Mouse (Mus musculus) gastrocnemius, adult 2 months (tissue): Measurements from ENCODE around the gene Defb33. TPM values are rescaled to one million over a fixed set of nuclear protein-coding genes. Genes with fewer than 3 reads are reported as not detected.

Experiments
- DNase-seq: peaks from one replicate; pipeline ENCODE4 v3.0.0; 2022
- H3K27ac ChIP-seq: fragments of 200-600 bp; 2 replicates; pipeline ENCODE4 v1.8.1; 2022; ENCODE audit warnings: mild to moderate bottlenecking
- H3K4me3 ChIP-seq: fragments of 200-600 bp; 2 replicates; pipeline ENCODE4 v1.8.1; 2022; ENCODE audit warnings: mild to moderate bottlenecking, moderate library complexity
- CTCF ChIP-seq: fragments of 200-600 bp; IDR thresholded peaks from 2 replicates; pipeline ENCODE4 v1.8.1; 2022; ENCODE audit warnings: antibody characterized with exemption, mild to moderate bottlenecking, moderate library complexity
- intact Hi-C: fragments of 180-260 bp; cut with DNase I; formaldehyde crosslinking; loops from one replicate; pipeline ENCODE4 v1.15.1; 2025
- long read RNA-seq, 2 experiments: library from polyadenylated mRNA; stranded (forward); transcript quantifications; one replicate each; pipeline ENCODE4 v2.0.0; 2021
- total RNA-seq, 2 experiments: library from RNA; stranded (reverse); gene quantifications; 2 replicates each; pipeline ENCODE4 v1.2.3; 2021

Defb33 gene
- total RNA-seq, result not detected
- long read RNA-seq, experiment 1, result 0 reads
- long read RNA-seq, experiment 2, result 0 reads

GRCm38 (mm10) chr8:20892369-20892768, at the start of gene Defb33:
Gene Defb33, plus strand, starts transcription at chr8:20892669.
- Histone ChIP-seq H3K27ac (no peak within 1 kb of the TSS), H3K4me3 (no peak within 1 kb of the TSS)
- intact Hi-C loops, result no loop called here
- no peak for TF ChIP-seq CTCF
- DNase-seq, result no peak

DNA sequence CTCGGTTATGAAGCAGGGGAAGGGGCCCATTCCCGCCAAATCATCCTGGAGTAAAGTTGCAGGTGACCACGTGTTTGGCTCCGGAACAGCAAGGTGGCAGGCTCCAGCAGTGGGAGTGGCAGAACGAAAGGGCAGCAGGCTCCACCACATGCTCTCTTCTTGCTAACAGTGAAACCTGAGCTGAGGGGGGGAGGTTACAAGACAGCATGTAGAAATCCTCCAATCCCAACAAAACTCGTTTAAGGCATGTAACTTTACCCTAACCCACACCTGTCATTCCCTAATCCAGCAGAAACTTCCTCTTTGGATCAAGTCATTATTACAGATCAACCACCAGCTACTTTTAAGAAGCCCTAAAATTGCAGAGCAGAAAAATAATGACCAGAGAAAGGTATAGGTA, 17.9 kb upstream of the Defb33 start:
- no peak for TF ChIP-seq CTCF
- intact Hi-C loops, result loop anchor here (10.0 kb wide), 1 partner anchor 1390 kb away; no protein-coding TSS in a partner anchor
- no peak overlapping the region for H3K4me3 ChIP-seq
- no peak for DNase-seq
- H3K27ac ChIP-seq, result no peak overlapping the region

GRCm38 (mm10) chr8:20902527-20902926, 10.1 kb downstream of the Defb33 start, which contains the start of gene Gm15056:
Gene Gm15056, minus strand, starts transcription at chr8:20902627.
- no peak for TF ChIP-seq CTCF
- intact Hi-C loops, result no loop called here
- no peak for DNase-seq
- Histone ChIP-seq H3K4me3 (no peak within 1 kb of the TSS), H3K27ac (no peak within 1 kb of the TSS)

- TF ChIP-seq CTCF, result no peak
- DNase-seq, result no peak
- intact Hi-C loops, result no loop called here
- no peak overlapping the region for H3K4me3 ChIP-seq
- H3K27ac ChIP-seq, result no peak overlapping the region
These were observed 14.7 kb downstream of the Defb33 start for GRCm38 (mm10) chr8:20907119-20907518.

DNA sequence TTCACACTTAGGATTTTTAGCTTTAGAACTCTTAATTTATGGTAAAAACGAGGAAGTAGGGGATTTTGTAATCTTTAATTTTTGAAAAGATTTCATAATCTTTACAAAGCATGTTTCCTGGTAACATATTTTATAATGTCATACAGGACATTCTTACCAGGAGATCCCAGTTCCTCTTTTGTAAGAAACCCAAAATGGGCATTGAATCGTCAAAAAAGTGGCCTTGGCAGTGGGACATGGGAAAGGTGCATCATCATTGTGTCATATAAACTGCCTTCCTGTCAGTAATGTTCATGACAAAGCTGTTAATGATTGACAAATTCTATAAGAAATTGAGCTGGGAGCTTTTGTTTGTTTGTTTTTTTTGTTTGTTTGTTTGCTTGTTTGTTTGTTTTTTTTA, 15.8 kb downstream of the Defb33 start:
- intact Hi-C loops, result no loop called here
- no peak overlapping the region for H3K27ac ChIP-seq
- TF ChIP-seq CTCF, result no peak
- no peak overlapping the region for H3K4me3 ChIP-seq
- no peak for DNase-seq

DNA sequence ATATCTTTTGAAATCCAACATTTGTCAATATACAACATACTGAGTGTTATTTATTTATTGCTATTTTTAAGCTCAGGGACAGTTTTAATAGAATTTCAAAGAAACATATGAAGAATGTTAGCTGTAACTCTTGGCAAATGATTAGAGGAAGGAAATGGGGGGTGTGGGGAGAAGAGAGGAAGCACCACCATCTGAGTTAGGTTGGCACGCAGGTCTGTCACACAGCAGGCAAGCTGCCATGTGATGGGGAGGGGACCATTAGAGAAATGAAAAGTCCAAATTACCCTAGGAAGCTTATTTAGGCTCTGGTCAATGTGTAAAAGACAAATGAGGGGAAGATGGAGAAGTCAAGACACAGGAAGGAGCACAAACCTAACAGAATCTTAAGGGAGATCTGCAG, 19.8 kb downstream of the Defb33 start:
- no peak overlapping the region for H3K4me3 ChIP-seq
- no peak overlapping the region for H3K27ac ChIP-seq
- DNase-seq, result no peak
- TF ChIP-seq CTCF, result no peak
- intact Hi-C loops, result no loop called here

DNA sequence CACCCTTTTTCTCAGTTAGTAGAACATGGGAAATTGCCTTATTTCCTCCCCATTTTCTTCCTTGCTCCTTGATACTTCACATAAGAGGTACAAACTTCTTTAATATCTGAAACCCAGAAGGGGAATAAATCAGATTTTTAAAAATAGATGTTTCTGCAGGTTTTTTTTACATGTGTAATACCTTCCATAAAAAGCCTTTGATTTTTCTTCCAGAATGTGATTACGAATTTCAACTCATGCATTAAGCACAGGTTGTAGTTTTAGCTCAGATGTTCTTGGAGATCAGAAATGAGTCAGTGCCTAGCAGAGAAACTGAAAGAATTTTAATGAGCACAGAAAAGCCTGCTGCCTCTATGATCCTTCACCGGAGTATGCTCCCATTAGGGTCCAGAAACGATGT, 29.5 kb downstream of the Defb33 start, which contains the start of gene Gm6040:
Gm6040 (minus strand) TSS at position 101 of the 400 bp plus-strand sequence.
- no peak for DNase-seq
- H3K27ac ChIP-seq, result no peak within 1 kb of the TSS
- intact Hi-C loops, result no loop called here
- no peak within 1 kb of the TSS for H3K4me3 ChIP-seq
- TF ChIP-seq CTCF, result no peak

- Histone ChIP-seq H3K27ac (no peak within 1 kb of the TSS), H3K4me3 (no peak within 1 kb of the TSS)
- no peak for DNase-seq
- TF ChIP-seq CTCF, result no peak
- intact Hi-C loops, result no loop called here
These were observed 52.1 kb downstream of the Defb33 start, which contains the start of gene AY761185 for GRCm38 (mm10) chr8:20944610-20945009. Gene AY761185, minus strand, starts transcription at chr8:20944710.

Other genes starting within 250 kb of the Defb33 start
- gene Gm15056, start 10.0 kb downstream of the Defb33 start, total RNA-seq, result not detected
- not detected for gene Gm6040, start 29.4 kb downstream of the Defb33 start, total RNA-seq
- gene AY761185, start 52.0 kb downstream of the Defb33 start, total RNA-seq, result not detected
- not detected for gene Defa21, start 132.9 kb downstream of the Defb33 start, total RNA-seq
- not detected for gene Defa23, start 162.4 kb downstream of the Defb33 start, total RNA-seq
- gene Defa35, start 172.4 kb downstream of the Defb33 start, total RNA-seq, result not detected
- gene Defa25, start 191.8 kb downstream of the Defb33 start, total RNA-seq, result not detected
- not detected for gene Gm14851, start 203.4 kb downstream of the Defb33 start, total RNA-seq
- gene Defa30, start 242.0 kb downstream of the Defb33 start, total RNA-seq, result not detected